ENCODE assay signal across 14 mouse cellular contexts in genomic region chr7:60076301-60076700, GRCm38 (mm10).
"Had no signal": no experiment of that assay in that cellular context is flagged by ENCODE, and none has a peak within 500 bp of the region (broad histone marks: within the 10 kb centered on the region; RNA-seq: fewer than 3 reads in every experiment).

No protein-coding gene starts in this region.

- H3K9ac ChIP-seq: kidney, embryonic 15.5 days; liver, embryonic 13.5 days; neural tube, embryonic 12.5 days; neural tube, embryonic 15.5 days had no signal

- H3K4me2 ChIP-seq: kidney, embryonic 15.5 days; liver, embryonic 13.5 days; neural tube, embryonic 12.5 days; neural tube, embryonic 15.5 days had no signal

- H3K4me3 ChIP-seq: kidney, embryonic 15.5 days; left cerebral cortex, adult 2 months; liver, embryonic 13.5 days; neural tube, embryonic 12.5 days; neural tube, embryonic 15.5 days had no signal

- H3K36me3 ChIP-seq: kidney, embryonic 15.5 days; liver, embryonic 13.5 days; neural tube, embryonic 12.5 days; neural tube, embryonic 15.5 days had no signal

- DNase-seq: kidney, adult 11 months; kidney, adult 8-10 months; kidney, postnatal 10 days; kidney, postnatal 36 days; layer of hippocampus, postnatal 36 days; liver, embryonic 13.5 days; lung, adult 2 months; thymus, adult 18-20 months; thymus, postnatal 36 days had no signal

- H3K27me3 ChIP-seq: kidney, embryonic 15.5 days; liver, embryonic 13.5 days; neural tube, embryonic 12.5 days; neural tube, embryonic 15.5 days had no signal

- H3K9me3 ChIP-seq: kidney, embryonic 15.5 days; liver, embryonic 13.5 days; neural tube, embryonic 12.5 days; neural tube, embryonic 15.5 days had no signal

- H3K27ac ChIP-seq: kidney, embryonic 15.5 days; left cerebral cortex, adult 2 months; liver, embryonic 13.5 days; macrophage; neural tube, embryonic 12.5 days; neural tube, embryonic 15.5 days had no signal

- H3K4me1 ChIP-seq: kidney, embryonic 15.5 days; liver, embryonic 13.5 days; neural tube, embryonic 12.5 days; neural tube, embryonic 15.5 days had no signal
